Mouse (Mus musculus): ENCODE measurements around the gene Ddx54. TPM values are rescaled to one million over a fixed set of nuclear protein-coding genes. Genes with fewer than 3 reads are reported as not detected.

Ddx54 gene
- total and polyA plus RNA-seq, 3 experiments: 63.7 to 91.8 (median 83.6) TPM

- H3K27ac ChIP-seq (ENCODE audit: insufficient read depth, low read depth): no peak overlapping the region
- H3K9me3 ChIP-seq (replicated peaks; ENCODE audit: low read length): no peaks in the 10 kb centered on the region
- peaks cover 24 to 60% of the 10 kb centered on the region in 2 experiments for H3K4me1 ChIP-seq (ENCODE audit: control insufficient read depth in 1 of 2, insufficient read depth in 2 of 2)
- no peaks in the 10 kb centered on the region for H3K79me2 ChIP-seq (replicated peaks; ENCODE audit: control insufficient read depth, extremely low read depth, insufficient read depth, poor library complexity, severe bottlenecking)
- peak overlapping the region; percentile 83 to 93 (median 88) for H3K4me3 ChIP-seq (replicated peaks in 1 of 3; ENCODE audit: low read depth in 2 of 3, low read length in 2 of 3, poor library complexity in 1 of 3)
- in situ Hi-C loops (cut with MboI; ENCODE audit: low pct_ligation_motif_present, low pct_unique_long_range_greater_than_20kb, low sequenced_read_pairs): no loop called here
- peak overlapping the region; percentile 75 for H3K9ac ChIP-seq (ENCODE audit: insufficient read depth, low read depth)
- DNase-seq (ENCODE audit: extremely low read depth): no peak
- dilution Hi-C loops (cut with MboI; ENCODE audit: extremely low pct_ligation_motif_present, extremely low pct_unique_long_range_greater_than_20kb, low sequenced_read_pairs): no loop called here
- H3K36me3 ChIP-seq (replicated peaks in 1 of 2; ENCODE audit: control insufficient read depth in 1 of 2, insufficient read depth in 1 of 2, low read length in 1 of 2): peaks cover 3 to 22% of the 10 kb centered on the region in 2 experiments
- peak overlapping the region; percentile 82 for H3K4me2 ChIP-seq (ENCODE audit: insufficient read depth, low read depth, poor library complexity, severe bottlenecking)
- H3K27me3 ChIP-seq (replicated peaks): no peaks in the 10 kb centered on the region
- TF ChIP-seq BHLHE40 (IDR thresholded peaks at IDR 0.05; ENCODE audit: low read depth, low read length) (no peak), MAFK (IDR thresholded peaks at IDR 0.05; ENCODE audit: insufficient replicate concordance, low read length) (peak; percentile 100), SIN3A (IDR thresholded peaks at IDR 0.05; ENCODE audit: low read length) (peak; percentile 19; the same call in 1 of the 2 replicates), NRF1 (IDR thresholded peaks at IDR 0.05; ENCODE audit: low read depth, low read length) (no peak), MYC (IDR thresholded peaks at IDR 0.05; ENCODE audit: low read depth, low read length) (no peak)
Measured at GRCm38 (mm10) chr5:120649938-120650337, 37.4 kb downstream of the Ddx54 start.

GRCm38 (mm10) chr5:120651230-120651629, 38.7 kb downstream of the Ddx54 start:
- dilution Hi-C loops (cut with MboI; ENCODE audit: extremely low pct_ligation_motif_present, extremely low pct_unique_long_range_greater_than_20kb, low sequenced_read_pairs): no loop called here
- Histone ChIP-seq H3K27ac (ENCODE audit: insufficient read depth, low read depth) (no peak overlapping the region), H3K4me3 (replicated peaks in 1 of 3; ENCODE audit: low read depth in 2 of 3, low read length in 2 of 3, poor library complexity in 1 of 3) (no peak overlapping the region), H3K79me2 (replicated peaks; ENCODE audit: control insufficient read depth, extremely low read depth, insufficient read depth, poor library complexity, severe bottlenecking) (no peaks in the 10 kb centered on the region), H3K36me3 (replicated peaks in 1 of 2; ENCODE audit: control insufficient read depth in 1 of 2, insufficient read depth in 1 of 2, low read length in 1 of 2) (peaks cover 10 to 34% of the 10 kb centered on the region in 2 experiments), H3K9me3 (replicated peaks; ENCODE audit: low read length) (no peaks in the 10 kb centered on the region), H3K4me1 (ENCODE audit: control insufficient read depth in 1 of 2, insufficient read depth in 2 of 2) (peaks cover 24 to 60% of the 10 kb centered on the region in 2 experiments), H3K27me3 (replicated peaks) (no peaks in the 10 kb centered on the region), H3K4me2 (ENCODE audit: insufficient read depth, low read depth, poor library complexity, severe bottlenecking) (no peak overlapping the region), H3K9ac (ENCODE audit: insufficient read depth, low read depth) (no peak overlapping the region)
- no peak for DNase-seq (ENCODE audit: extremely low read depth)
- no peak for TF ChIP-seq POLR2AphosphoS2 (IDR thresholded peaks at IDR 0.05; ENCODE audit: low read depth, low read length)
- TF ChIP-seq UBTF (IDR thresholded peaks at IDR 0.05; ENCODE audit: low read depth, low read length): no peak
- TF ChIP-seq MAFK (IDR thresholded peaks at IDR 0.05; ENCODE audit: insufficient replicate concordance, low read length): no peak
- in situ Hi-C loops (cut with MboI; ENCODE audit: low pct_ligation_motif_present, low pct_unique_long_range_greater_than_20kb, low sequenced_read_pairs): no loop called here

GRCm38 (mm10) chr5:120652915-120653701, 40.6 kb downstream of the Ddx54 start:
- H3K9me3 ChIP-seq (replicated peaks; ENCODE audit: low read length): no peaks in the 10 kb centered on the region
- H3K36me3 ChIP-seq (replicated peaks in 1 of 2; ENCODE audit: control insufficient read depth in 1 of 2, insufficient read depth in 1 of 2, low read length in 1 of 2): peaks cover 10 to 53% of the 10 kb centered on the region in 2 experiments
- H3K4me1 ChIP-seq (ENCODE audit: control insufficient read depth in 1 of 2, insufficient read depth in 2 of 2): peaks cover 19 to 50% of the 10 kb centered on the region in 2 experiments
- H3K9ac ChIP-seq (ENCODE audit: insufficient read depth, low read depth): no peak overlapping the region
- DNase-seq (ENCODE audit: extremely low read depth): no peak
- dilution Hi-C loops (cut with MboI; ENCODE audit: extremely low pct_ligation_motif_present, extremely low pct_unique_long_range_greater_than_20kb, low sequenced_read_pairs) (no loop called here), in situ Hi-C loops (cut with MboI; ENCODE audit: low pct_ligation_motif_present, low pct_unique_long_range_greater_than_20kb, low sequenced_read_pairs) (no loop called here)
- no peaks in the 10 kb centered on the region for H3K27me3 ChIP-seq (replicated peaks)
- no peaks in the 10 kb centered on the region for H3K79me2 ChIP-seq (replicated peaks; ENCODE audit: control insufficient read depth, extremely low read depth, insufficient read depth, poor library complexity, severe bottlenecking)
- TF ChIP-seq MXI1 (IDR thresholded peaks at IDR 0.05; ENCODE audit: low read depth, low read length) (no peak), PAX5 (IDR thresholded peaks at IDR 0.05; ENCODE audit: low read length) (no peak), ZKSCAN1 (IDR thresholded peaks at IDR 0.05; ENCODE audit: borderline replicate concordance, low read depth, low read length) (no peak), EP300 (IDR thresholded peaks at IDR 0.05; ENCODE audit: low read length) (no peak), SIN3A (IDR thresholded peaks at IDR 0.05; ENCODE audit: low read length) (no peak), E2F4 (IDR thresholded peaks at IDR 0.05; ENCODE audit: insufficient replicate concordance, low read depth, low read length) (no peak), ETS1 (conservative IDR thresholded peaks at IDR 0.05; ENCODE audit: low read depth, low read length) (no peak), UBTF (IDR thresholded peaks at IDR 0.05; ENCODE audit: low read depth, low read length) (no peak), USF2 (conservative IDR thresholded peaks at IDR 0.05; ENCODE audit: low read depth, low read length) (no peak), POLR2A (IDR thresholded peaks at IDR 0.05; ENCODE audit: low read depth, low read length) (no peak), POLR2AphosphoS2 (IDR thresholded peaks at IDR 0.05; ENCODE audit: low read depth, low read length) (no peak), TBP (conservative IDR thresholded peaks at IDR 0.05; ENCODE audit: low read depth, low read length) (no peak), USF1 (IDR thresholded peaks at IDR 0.05; ENCODE audit: low read depth, low read length) (no peak), RCOR1 (conservative IDR thresholded peaks at IDR 0.05; ENCODE audit: low read depth, low read length) (no peak), MEF2A (IDR thresholded peaks at IDR 0.05; ENCODE audit: borderline replicate concordance, low read depth, low read length) (no peak), ZNF384 (IDR thresholded peaks at IDR 0.05; ENCODE audit: low read depth, low read length) (no peak), BHLHE40 (IDR thresholded peaks at IDR 0.05; ENCODE audit: low read depth, low read length) (no peak), JUN (IDR thresholded peaks at IDR 0.05; ENCODE audit: insufficient read depth, low read depth, low read length) (no peak), ELF1 (IDR thresholded peaks at IDR 0.05; ENCODE audit: low read depth, low read length) (no peak), NRF1 (IDR thresholded peaks at IDR 0.05; ENCODE audit: low read depth, low read length) (no peak)
- no peak overlapping the region for H3K27ac ChIP-seq (ENCODE audit: insufficient read depth, low read depth)
- no peak overlapping the region for H3K4me3 ChIP-seq (replicated peaks in 1 of 3; ENCODE audit: low read depth in 2 of 3, low read length in 2 of 3, poor library complexity in 1 of 3)
- no peak overlapping the region for H3K4me2 ChIP-seq (ENCODE audit: insufficient read depth, low read depth, poor library complexity, severe bottlenecking)

Data from CH12.LX (cell line).